Mouse (Mus musculus) liver, postnatal 0 days (tissue): ENCODE data around the gene Ccdc144b.

Experiments
- CTCF ChIP-seq: sonication (generic); IDR thresholded peaks from 2 replicates; pipeline ENCODE4 v1.5.1; 2016; ENCODE audit warnings: antibody characterized with exemption, low read depth
- EP300 ChIP-seq: IDR thresholded peaks from 2 replicates; pipeline ENCODE4 v1.6.1; 2016; ENCODE audit warnings: antibody characterized with exemption, low read depth, mild to moderate bottlenecking

GRCm38 (mm10) chr3:36064592-36065061 is 11.3 kb upstream of the Ccdc144b start:
- TF ChIP-seq CTCF (no peak), EP300 (no peak)
